Mouse (Mus musculus): ENCODE measurements around the gene Parvb. TPM values are rescaled to one million over a fixed set of nuclear protein-coding genes. Genes with fewer than 3 reads are reported as not detected.

Parvb gene
- total RNA-seq, 2 experiments from 2014 or later = 48.4 to 63.3 TPM

- Histone ChIP-seq H3K27ac (no peak overlapping the region), H3K4me3 (no peak overlapping the region)
- no peak for TF ChIP-seq CTCF (IDR thresholded peaks at IDR 0.05)
- DNase-seq = no peak
- intact Hi-C loops (cut with DNase I) = no loop called here
These were observed 93.9 kb downstream of the Parvb start for GRCm38 (mm10) chr15:84325736-84326135.

- no peak for TF ChIP-seq CTCF (IDR thresholded peaks at IDR 0.05)
- no peak overlapping the region for H3K4me3 ChIP-seq
- intact Hi-C loops (cut with DNase I) = no loop called here
- no peak for DNase-seq
- H3K27ac ChIP-seq = no peak overlapping the region
These were observed 97.0 kb downstream of the Parvb start for GRCm38 (mm10) chr15:84328870-84329269.

GRCm38 (mm10) chr15:84329940-84330339 is 98.1 kb downstream of the Parvb start:
- no peak for DNase-seq
- intact Hi-C loops (cut with DNase I) = no loop called here
- Histone ChIP-seq H3K27ac (no peak overlapping the region), H3K4me3 (no peak overlapping the region)
- TF ChIP-seq CTCF (IDR thresholded peaks at IDR 0.05) = no peak

GRCm38 (mm10) chr15:84331066-84331612 is 99.3 kb downstream of the Parvb start:
- TF ChIP-seq CTCF (IDR thresholded peaks at IDR 0.05) = no peak
- DNase-seq = no peak
- Histone ChIP-seq H3K4me3 (no peak overlapping the region), H3K27ac (no peak overlapping the region)
- intact Hi-C loops (cut with DNase I) = no loop called here

GRCm38 (mm10) chr15:84336281-84336817 is 104.5 kb downstream of the Parvb start:
- TF ChIP-seq CTCF (IDR thresholded peaks at IDR 0.05) = no peak
- intact Hi-C loops (cut with DNase I) = no loop called here
- H3K27ac ChIP-seq = no peak overlapping the region
- no peak for DNase-seq
- H3K4me3 ChIP-seq = no peak overlapping the region

GRCm38 (mm10) chr15:84337599-84337998 is 105.8 kb downstream of the Parvb start:
- Histone ChIP-seq H3K4me3 (no peak overlapping the region), H3K27ac (no peak overlapping the region)
- no peak for TF ChIP-seq CTCF (IDR thresholded peaks at IDR 0.05)
- intact Hi-C loops (cut with DNase I) = no loop called here
- no peak for DNase-seq

DNA sequence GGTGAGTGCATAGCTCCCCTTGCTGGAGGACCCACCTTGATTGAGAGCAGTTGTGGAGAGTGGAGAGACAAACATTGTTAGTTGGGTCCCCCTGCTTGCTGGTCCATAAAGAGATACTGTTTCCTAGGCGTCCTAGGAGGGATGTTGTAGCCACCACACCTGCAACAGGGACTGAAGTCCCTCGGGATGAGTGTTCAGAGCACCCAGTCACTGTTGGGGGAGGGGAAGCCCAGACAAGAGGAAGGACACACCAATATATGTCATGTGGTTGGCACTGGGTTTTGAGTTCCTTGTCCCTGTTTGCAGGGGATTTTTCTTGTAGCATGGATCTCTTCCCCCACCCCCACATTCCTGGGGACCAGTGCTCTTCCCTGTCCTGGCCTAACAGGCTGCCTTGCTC is 109.1 kb downstream of the Parvb start:
- intact Hi-C loops (cut with DNase I) = no loop called here
- Histone ChIP-seq H3K4me3 (no peak overlapping the region), H3K27ac (no peak overlapping the region)
- no peak for TF ChIP-seq CTCF (IDR thresholded peaks at IDR 0.05)
- no peak for DNase-seq

DNA sequence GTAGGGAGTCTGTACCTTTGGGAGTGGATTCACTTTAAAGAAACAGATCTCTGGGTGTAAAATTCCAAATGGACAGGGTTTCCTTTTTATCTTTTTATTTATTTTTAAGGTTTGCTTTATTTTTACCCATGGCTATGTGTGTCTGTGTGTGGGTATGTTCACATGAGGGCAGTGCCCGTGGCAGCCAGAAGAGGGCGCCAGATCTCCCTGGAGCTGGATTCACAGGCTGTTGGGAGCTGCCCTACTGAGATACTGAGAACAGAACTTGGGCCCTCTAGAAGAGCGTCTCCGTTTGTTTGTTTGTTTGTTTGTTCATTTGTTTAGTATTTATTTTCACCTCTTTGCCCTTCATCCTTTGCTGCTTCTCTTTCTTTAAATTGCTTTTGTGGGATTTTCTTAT is 116.9 kb downstream of the Parvb start:
- Histone ChIP-seq H3K27ac (no peak overlapping the region), H3K4me3 (no peak overlapping the region)
- TF ChIP-seq CTCF (IDR thresholded peaks at IDR 0.05) = peak; percentile 31; the same call in 1 of the 2 replicates
- intact Hi-C loops (cut with DNase I) = no loop called here
- no peak for DNase-seq

GRCm38 (mm10) chr15:84349915-84350738 is 118.3 kb downstream of the Parvb start:
- DNase-seq = no peak
- no peak for TF ChIP-seq CTCF (IDR thresholded peaks at IDR 0.05)
- Histone ChIP-seq H3K27ac (no peak overlapping the region), H3K4me3 (no peak overlapping the region)
- intact Hi-C loops (cut with DNase I) = no loop called here

DNA sequence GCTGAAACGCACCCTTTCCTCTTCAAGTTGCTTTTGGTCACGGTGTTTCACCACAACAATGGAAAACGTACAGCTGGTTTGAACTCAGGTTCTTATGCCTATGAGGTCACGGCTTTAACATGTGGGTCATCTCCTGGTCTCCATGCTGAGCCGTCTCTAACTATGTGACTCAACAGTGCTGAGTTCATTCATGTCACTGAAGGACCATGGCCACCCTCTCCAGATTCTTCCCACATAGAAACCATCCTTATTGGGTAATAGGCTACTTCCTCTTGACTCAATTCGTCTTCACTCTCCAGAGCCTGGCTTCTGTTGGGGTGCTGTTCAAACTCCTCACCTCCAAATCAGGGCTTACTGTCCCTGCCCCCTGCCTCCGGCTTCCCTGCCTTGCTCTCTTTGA is 119.5 kb downstream of the Parvb start:
- no peak for TF ChIP-seq CTCF (IDR thresholded peaks at IDR 0.05)

GRCm38 (mm10) chr15:84351915-84352844 is 120.3 kb downstream of the Parvb start:
- no peak for TF ChIP-seq CTCF (IDR thresholded peaks at IDR 0.05)
- H3K4me3 ChIP-seq = no peak overlapping the region
- H3K27ac ChIP-seq = no peak overlapping the region
- no peak for DNase-seq
- intact Hi-C loops (cut with DNase I) = no loop called here

More for the DNA sequence above, 119.5 kb downstream of the Parvb start:
- DNase-seq = no peak
- Histone ChIP-seq H3K4me3 (no peak overlapping the region), H3K27ac (no peak overlapping the region)
- intact Hi-C loops (cut with DNase I) = no loop called here

DNA sequence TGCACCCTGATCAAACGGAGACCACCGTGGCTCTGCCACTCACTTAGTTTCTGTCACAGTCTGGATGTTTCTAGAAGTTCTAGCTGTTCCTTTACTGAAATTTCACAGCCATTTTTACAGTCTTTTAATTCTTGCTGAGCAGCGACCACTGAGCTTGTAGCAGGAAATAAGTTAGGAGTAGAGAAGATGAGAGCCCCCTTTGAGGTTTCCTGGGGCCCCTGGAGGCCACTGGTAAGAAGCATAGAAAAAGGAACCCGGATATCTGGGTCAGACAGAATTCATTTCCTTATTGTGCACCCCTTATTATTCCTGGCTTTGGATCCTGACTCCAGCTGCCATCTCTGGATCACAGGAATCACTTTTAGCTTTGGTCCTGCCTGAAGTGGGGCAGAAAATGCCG is 123.2 kb downstream of the Parvb start:
- intact Hi-C loops (cut with DNase I) = no loop called here
- no peak for TF ChIP-seq CTCF (IDR thresholded peaks at IDR 0.05)

More for the DNA sequence above, 123.2 kb downstream of the Parvb start:
- H3K27ac ChIP-seq = no peak overlapping the region
- no peak overlapping the region for H3K4me3 ChIP-seq
- no peak for DNase-seq
